In genomic region chr12:69500600-69501345, GRCm38 (mm10) we compare ENCODE assay signal across 8 mouse cellular contexts.
DNase-seq lines count a peak whose midpoint lies in the region; ATAC-seq lines count a peak whose summit lies in the region.

No protein-coding gene starts in this region.

- H3K36me3 ChIP-seq in heart, embryonic 12.5 days = no peaks in the 10 kb centered on the region

- H3K4me2 ChIP-seq in heart, embryonic 12.5 days = no peak overlapping the region

- no peak overlapping the region for H3K4me3 ChIP-seq in heart, embryonic 12.5 days

- peaks cover 37% of the 10 kb centered on the region for H3K4me1 ChIP-seq in heart, embryonic 12.5 days (replicated peaks)

- peak; percentile 35; the same call in 1 of the 2 replicates for ATAC-seq in heart, embryonic 12.5 days (ENCODE audit: insufficient number of reproducible peaks, low FRiP score)

- no peak overlapping the region for H3K9ac ChIP-seq in heart, embryonic 12.5 days

- WGBS in heart, embryonic 12.5 days = 63% methylated on average over 15 of the region's 15 CpGs

- no peaks in the 10 kb centered on the region for H3K27me3 ChIP-seq in heart, embryonic 12.5 days (replicated peaks)

- no peaks in the 10 kb centered on the region for H3K9me3 ChIP-seq in heart, embryonic 12.5 days (replicated peaks)

- peak overlapping the region; percentile 87 for H3K27ac ChIP-seq in heart, embryonic 12.5 days (ENCODE audit: poor library complexity, severe bottlenecking)

- peak; percentile 40 to 58 for DNase-seq in cerebellum, postnatal 10 days
- no peak for DNase-seq in cerebellum, adult 8-10 months
- peak; percentile 22 for DNase-seq in thymus, postnatal 14 days
- no peak for DNase-seq in thymus, adult 18-20 months
- peak; percentile 29 to 45 for DNase-seq in layer of hippocampus, postnatal 10 days (ENCODE audit: low spot score in 2 of 2)
- peak; percentile 22 for DNase-seq in right cerebral cortex, postnatal 4 days
- no peak for DNase-seq in retina, embryonic 14.5 days (ENCODE audit: low spot score)

Comparison
In these comparisons a context has a peak if more than half of its experiments do, and no peak if none do; other contexts are left out.
1. DNase-seq: peak in cerebellum, postnatal 10 days (2 of 2), thymus, postnatal 14 days (single experiment), layer of hippocampus, postnatal 10 days (2 of 2) and right cerebral cortex, postnatal 4 days (single experiment); none in cerebellum, adult 8-10 months (single experiment), thymus, adult 18-20 months (0 of 2) and retina, embryonic 14.5 days (single experiment).